Mouse (Mus musculus) G1E (cell line): ENCODE measurements around the gene Abhd2.

Experiments
- CTCF ChIP-seq: IDR thresholded peaks from 2 replicates; pipeline ENCODE4 v1.5.1; 2012; ENCODE audit warnings: low read depth, low read length, inconsistent platforms, mixed read lengths
- TAL1 ChIP-seq: conservative IDR thresholded peaks from 2 replicates; pipeline ENCODE4 v1.6.1; 2012; ENCODE audit warnings: low read depth, low read length, inconsistent platforms, mixed read lengths

GRCm38 (mm10) chr7:79349738-79350386, 76.9 kb downstream of the Abhd2 start:
- peak; percentile 63 for TF ChIP-seq CTCF
- TF ChIP-seq TAL1, result no peak
